Mouse (Mus musculus): ENCODE results near the gene E130208F15Rik.
A peak's percentile ranks its signal among the peaks of the same experiment; 100 is the strongest.

Gene E130208F15Rik

GRCm38 (mm10) chr7:30306083-30306779, 15.3 kb upstream of the E130208F15Rik start:
- no peak for DNase-seq (ENCODE audit: low spot score in 2 of 2)

DNA sequence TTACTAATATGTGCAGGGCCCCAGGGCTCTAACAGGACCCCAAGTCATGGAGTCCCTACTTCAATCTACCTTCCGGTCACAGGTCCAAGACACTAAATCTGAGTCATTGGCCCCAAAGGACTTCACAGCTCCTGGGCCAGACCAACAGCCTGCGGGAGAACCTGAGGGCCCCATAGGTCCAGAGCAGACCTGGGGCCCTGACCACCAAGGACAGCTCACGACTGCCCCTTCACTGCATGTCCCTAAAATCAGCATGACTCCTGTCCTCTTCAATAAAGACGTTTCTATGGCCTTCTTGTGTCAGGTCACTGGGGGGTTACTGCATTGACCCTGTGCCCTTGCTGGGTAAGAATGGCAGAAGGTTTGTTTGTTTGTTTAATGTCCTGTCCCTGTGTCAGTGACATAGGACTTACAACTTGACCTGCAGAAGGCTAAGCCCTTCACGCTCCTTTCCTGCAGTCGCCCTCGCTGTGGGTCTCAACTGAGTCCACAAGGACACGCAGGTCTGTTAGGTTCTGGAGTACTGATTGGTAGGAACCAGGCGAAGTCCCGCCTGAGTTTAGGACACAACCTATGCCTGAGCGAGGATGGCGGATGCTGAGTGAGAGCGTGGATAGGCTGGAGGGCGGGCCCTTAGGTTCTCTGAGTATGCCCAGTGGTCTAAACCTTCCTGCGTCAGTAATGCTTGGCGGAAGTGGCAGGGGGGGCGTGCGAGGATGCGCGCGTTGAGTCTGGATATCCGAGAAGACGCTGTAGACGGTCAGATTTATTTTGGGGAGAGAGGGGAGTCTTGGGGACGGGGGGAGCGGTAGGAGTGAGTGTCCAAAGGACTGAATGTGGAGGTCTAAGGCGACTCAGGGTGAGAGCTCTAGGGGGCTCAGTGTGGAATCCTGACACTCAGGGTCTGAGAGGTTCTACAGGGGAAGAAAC, 13.2 kb upstream of the E130208F15Rik start, which contains the start of gene Alkbh6:
TSS of gene Alkbh6 (plus strand) at position 642 of the 930 bp plus-strand sequence.
- DNase-seq (ENCODE audit: low spot score in 2 of 2), result peak; percentile 85 to 89

- no peak for DNase-seq (ENCODE audit: low spot score in 2 of 2)
These were observed 12.0 kb upstream of the E130208F15Rik start for GRCm38 (mm10) chr7:30309395-30310129.

DNA sequence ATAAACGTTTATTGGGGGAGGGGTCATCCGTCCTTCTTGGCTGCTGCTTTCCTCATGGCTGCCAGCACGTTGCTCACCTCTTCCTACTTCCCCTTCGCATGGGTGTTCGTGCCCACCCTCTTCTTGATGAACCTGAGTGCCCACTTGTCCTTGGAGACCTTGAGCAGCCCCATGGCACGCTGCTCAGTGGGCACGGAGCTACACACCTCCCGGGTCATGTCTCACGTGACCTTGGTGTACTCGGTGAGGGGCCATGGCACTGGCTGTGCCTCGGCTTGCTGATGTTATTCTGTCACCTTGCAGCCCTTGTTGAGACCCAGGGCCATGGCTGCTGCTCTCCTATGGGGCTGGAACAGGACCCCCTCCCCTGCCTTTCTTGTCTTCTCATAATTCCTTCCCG, 11.4 kb upstream of the E130208F15Rik start:
- no peak for DNase-seq (ENCODE audit: low spot score in 2 of 2)

DNA sequence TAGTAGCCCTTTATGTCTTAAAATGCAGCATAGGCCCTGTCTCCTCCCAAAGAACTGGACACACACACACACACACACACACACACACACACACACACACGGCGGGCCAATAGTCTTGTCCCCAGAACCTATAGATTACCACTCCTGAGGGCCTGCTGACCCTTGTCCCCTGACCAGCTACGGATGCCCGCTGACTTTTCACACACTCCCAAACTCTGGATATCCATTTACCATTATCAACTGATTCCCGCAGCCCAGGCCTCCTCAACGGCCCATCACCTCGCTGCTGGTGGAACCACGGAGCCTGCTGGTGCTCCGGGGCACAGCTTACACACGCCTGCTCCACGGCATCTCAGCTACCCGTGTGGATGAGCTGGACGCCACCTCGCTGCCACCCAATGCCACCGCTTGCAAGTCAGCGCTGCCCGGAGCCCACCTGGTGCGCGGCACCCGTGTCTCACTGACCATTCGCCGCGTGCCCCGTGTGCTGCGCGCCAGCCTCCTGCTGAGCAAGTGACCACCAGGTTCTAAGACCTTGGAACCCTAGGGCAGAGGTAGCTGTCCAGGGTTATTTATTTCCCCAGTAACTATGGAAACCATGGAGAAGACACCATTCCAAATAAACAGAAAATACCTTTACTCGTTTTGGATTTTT, 7.7 kb upstream of the E130208F15Rik start:
- no peak for DNase-seq (ENCODE audit: low spot score in 2 of 2)

DNA sequence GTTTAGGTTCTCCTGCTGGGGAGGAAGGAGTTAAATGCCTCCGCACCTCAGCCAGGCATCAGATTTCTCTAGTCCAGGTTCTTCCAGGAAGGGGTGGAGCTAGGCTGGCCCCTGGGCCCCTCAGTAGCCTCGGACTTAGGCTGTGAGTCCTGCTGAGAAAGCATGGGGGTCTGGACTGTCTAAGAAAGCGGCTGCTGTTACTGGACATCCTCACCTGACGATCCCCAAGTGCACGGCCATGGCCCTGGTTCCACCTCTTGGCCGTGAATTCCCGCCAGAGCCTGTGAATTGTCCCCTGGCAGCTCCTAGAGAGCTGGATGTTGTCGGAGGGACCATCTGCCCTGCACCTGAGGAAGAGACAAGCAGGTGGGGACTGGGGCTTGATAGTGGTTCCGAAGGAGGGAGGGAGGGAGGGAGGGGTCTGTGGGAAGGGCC, 6.8 kb upstream of the E130208F15Rik start, which contains the start of gene Syne4:
TSS of gene Syne4 (plus strand) at position 87 of the 435 bp plus-strand sequence.
- DNase-seq (ENCODE audit: low spot score in 2 of 2), result no peak

DNA sequence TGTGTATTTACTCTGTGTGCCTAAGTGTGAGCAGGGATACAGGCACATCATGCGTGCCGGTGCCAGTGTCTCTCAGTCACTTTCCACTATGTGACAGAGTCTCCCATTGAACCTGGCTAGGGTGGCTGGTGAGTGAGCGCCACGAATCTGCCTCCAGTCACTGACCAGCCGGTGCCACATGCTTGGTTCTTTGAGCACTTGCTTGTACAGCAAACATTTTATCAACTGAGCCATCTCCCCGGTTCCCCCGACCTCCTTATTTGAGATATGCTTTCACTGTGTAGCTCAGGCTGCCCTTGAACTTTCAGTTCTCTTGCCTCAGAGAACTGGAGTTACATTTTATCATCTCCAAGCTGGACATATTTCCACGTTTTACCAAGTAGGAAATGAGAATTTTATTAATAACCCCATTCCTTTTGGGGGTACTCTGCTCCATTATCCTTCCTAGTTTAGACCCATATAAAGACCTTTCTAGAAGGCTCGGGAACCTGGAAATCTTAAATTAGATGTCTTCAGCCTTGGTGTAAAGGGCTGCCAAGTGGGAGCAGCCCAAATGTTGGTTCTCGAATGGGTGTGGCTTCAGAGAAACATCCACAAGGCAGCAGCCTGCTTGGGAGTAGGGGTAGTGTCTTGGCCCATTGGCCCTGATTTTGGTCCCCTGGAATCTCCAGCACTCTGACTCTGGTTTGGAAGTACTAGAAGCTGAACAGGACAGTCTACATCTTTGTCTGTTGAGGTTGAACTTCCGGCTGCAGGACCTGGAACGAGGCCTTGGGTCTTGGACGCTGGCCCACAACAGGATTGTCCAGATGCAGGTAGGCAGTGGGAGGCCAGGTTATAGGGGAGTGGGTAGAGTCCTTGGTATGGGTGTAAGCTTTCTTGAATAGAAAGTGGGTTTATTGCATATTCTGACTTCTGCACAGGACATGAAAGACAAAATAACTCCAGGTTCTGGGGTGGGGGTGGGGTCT, 5.7 kb upstream of the E130208F15Rik start:
- DNase-seq (ENCODE audit: low spot score in 2 of 2), result no peak

DNA sequence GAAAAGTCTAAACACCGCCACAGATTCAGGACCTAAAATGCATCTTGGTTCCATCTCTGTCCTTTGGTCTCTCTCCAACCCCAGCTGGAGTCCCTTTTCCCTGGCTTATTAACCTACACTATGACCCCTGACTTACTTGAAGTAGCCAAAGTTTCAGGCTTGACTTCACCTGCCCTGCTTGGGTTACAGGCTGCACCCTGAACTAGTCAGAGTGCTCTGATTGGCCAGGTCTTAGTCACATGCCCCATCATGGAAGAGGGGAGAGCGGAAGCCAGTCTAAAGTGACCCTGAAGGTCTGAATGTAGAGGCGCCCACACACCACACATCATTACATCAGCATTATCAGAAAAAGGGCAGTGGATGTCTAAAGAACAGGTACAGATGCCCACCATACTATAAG, 3.4 kb upstream of the E130208F15Rik start:
- DNase-seq (ENCODE audit: low spot score in 2 of 2), result no peak

DNA sequence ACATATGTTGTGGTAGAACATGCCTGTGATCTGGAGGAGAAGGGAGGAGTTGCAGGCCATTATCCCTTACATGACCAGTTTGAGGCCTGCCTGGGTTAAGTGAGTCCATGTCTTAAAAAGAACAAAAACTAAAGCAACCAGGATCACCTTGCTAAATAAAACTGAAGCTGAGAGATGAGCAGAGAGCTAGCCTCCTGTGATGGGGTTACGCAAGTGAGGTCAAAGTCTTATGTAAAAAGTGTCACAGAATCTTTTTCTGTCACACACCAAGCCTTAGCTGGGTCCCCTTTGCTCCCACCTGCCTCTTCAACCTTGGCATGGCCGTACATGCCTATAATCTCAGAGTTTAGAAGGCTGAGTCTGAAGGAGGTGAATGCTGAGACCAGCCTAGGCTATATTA, 594 bp upstream of the E130208F15Rik start:
- DNase-seq (ENCODE audit: low spot score in 2 of 2), result no peak

DNA sequence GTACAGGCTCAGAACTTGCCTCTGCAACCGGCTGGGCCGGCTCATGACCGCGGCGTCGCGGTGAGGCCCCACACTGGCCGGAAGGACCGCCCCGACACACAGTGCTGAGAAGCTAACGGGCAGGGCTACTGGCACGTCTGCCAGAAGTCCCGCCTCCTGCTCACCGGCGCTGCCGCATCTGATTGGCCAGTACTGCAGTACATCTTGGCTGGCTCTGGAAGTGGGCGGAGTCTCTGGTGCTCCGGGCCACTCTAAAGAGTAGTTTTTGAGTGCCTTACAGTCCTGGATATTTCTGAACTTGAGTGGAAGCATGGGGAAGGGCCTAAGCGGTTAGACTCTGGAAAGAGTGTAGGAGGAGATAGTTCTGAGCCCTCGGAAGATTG, 736 bp downstream of the E130208F15Rik start:
- DNase-seq (ENCODE audit: low spot score in 2 of 2), result peak; percentile 96 to 97

DNA sequence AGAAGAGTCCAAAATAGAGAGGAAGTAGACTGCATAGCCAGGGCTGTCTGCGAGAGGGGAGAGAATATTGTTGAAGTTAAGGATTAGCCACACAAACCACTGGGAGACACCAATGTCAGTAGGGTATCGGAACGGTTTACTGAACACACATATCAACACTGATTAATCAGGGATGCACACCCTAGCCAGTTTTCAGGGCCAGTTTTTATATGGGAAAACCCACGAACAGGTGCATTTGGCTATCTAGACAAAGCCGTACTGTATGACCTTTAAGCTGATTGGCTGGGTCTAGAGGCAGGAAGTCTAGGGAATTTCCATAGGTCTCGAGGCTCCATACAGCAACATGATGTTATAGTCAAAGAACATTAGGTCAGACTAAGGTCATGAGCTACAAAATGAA, 1.3 kb downstream of the E130208F15Rik start:
- DNase-seq (ENCODE audit: low spot score in 2 of 2), result no peak

GRCm38 (mm10) chr7:30323795-30324194, 2.3 kb downstream of the E130208F15Rik start, which contains the start of gene Sdhaf1:
Gene Sdhaf1, minus strand, starts transcription at chr7:30323895.
- DNase-seq (ENCODE audit: low spot score in 2 of 2), result no peak

- peak in 1 of 2 experiments; percentile 57 for DNase-seq (ENCODE audit: low spot score in 2 of 2)
These were observed 2.9 kb downstream of the E130208F15Rik start for GRCm38 (mm10) chr7:30324300-30324944.

DNA sequence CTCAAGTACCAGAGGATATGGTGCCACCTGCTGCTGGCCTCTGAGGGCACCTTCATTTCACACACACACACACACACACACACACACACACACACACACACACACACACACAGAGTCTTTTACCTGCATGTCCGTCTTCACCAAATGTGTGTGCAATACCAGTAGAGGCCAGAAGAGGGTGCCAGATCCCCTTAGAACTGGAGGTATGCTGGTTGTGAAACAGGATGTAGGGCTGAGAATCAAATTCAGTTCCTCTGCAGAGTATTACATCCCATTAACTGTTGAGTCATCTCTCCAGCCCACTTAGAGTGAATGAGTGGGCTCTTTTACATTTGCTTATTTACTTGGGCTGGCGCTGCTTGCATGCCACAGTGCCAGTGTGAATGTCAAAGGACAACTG, 3.8 kb downstream of the E130208F15Rik start:
- DNase-seq (ENCODE audit: low spot score in 2 of 2), result peak; percentile 68 to 88

DNA sequence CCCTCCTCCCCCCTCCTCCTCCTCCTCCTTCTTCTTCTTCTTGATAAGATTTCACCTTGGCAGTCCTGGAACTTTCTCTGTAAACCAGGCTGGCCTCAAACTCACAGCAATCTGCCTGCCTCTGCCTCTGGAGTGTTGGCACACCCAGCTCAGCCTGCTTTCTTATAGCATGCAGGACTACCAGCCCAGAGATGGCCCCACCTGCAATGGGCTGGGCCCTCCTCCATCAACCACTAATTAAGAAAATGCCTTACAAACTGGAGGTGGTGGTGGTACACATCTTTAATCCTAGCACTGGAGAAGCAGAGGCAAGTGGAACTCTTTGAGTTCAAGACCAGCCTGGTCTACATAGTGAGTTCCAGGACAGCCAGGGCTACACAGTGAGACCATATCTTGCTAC, 4.9 kb downstream of the E130208F15Rik start:
- DNase-seq (ENCODE audit: low spot score in 2 of 2), result no peak

- DNase-seq (ENCODE audit: low spot score in 2 of 2), result peak in 1 of 2 experiments; percentile 54
These were observed 5.6 kb downstream of the E130208F15Rik start for GRCm38 (mm10) chr7:30327140-30327539.

- DNase-seq (ENCODE audit: low spot score in 2 of 2), result peak in 1 of 2 experiments; percentile 54
These were observed 6.8 kb downstream of the E130208F15Rik start for GRCm38 (mm10) chr7:30328379-30328778.

DNA sequence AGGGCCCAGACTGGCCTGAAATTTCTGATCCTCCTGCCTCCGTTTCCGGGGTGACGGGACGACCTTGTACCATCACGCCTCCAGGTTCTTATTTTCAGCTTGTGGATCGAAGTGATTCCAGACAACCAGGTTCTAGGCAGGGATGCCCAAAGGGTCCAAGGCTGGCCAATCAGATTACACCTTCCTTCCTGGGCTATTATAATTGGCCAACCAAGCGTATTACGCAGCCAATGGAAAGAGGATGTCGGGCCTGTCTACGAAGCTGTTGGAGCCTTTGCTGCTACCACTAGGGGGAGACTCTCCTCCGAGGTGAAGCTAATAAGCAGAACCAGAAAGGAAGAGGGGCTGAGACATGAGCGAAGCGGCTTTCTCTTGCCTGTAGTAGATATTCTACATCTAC, 10.3 kb downstream of the E130208F15Rik start:
- DNase-seq (ENCODE audit: low spot score in 2 of 2), result peak; percentile 70 to 83

DNA sequence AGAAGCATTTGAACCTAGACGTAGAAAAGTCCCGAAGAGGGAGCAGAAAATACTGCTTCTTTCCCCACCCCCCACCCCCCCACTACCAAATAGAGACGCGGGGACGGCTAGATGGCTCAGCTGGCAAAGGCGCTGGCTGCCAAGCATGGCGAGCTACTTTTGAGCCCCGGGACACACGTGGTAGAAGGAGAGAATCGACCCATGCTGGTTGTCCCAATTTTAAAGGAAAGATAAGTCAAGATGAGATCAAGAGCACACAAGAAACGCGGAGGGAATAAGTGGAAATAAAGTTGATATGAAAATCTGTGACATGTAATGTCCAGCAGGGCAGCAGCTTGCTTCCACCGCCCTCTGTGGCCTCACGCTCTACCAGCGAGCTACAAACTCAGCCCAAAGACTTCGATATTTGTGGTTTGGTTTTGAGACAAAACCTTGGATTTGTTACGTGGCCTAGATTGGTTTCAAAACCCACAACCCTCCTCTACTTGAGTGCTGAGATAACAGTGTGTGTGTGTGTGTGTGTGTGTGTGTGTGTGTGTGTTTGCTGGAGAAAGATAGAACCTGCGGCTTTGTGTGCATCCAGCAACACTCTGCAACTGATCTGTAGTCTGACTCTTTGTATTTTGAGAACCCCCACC, 11.2 kb downstream of the E130208F15Rik start:
- DNase-seq (ENCODE audit: low spot score in 2 of 2), result no peak

All from spleen, postnatal 4 days (tissue).